Mouse (Mus musculus): ENCODE measurements around the gene Ncan.

Ncan gene

DNA sequence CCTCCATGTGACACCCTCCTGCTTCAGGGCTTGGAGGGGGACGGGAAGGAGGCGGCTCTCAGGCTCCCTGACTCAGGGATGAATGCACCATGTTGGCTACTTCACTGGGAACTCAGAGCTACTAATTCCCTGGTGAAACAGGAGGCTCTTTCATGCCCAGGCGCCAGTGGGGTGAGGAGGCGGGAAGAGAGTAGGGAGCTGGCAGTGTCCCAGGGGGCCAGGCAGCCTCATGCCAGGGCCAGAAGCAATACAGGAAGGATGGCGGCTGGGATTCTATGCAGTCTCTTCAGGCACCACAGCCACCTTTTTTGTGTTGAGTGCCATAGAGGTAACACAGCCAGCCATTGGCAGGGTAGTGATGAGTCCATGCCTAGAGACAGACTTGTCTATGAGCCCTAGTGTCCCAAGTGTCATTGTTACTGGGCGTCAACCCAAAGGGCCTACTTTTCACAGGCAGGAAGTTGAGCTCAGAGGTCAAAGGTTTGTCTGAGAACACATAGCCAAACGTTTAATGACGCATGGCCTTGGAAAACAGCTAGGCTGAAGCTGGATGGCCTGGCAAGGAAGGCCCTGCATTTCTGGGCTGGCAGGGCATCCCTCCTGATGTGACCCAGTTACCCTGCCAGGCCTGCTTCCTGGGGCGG, 8.8 kb upstream of the Ncan start:
- DNase-seq (ENCODE audit: low spot score in 2 of 2), result no peak

- DNase-seq (ENCODE audit: low spot score in 2 of 2), result no peak
These were observed 7.8 kb upstream of the Ncan start for GRCm38 (mm10) chr8:70128435-70128834.

DNA sequence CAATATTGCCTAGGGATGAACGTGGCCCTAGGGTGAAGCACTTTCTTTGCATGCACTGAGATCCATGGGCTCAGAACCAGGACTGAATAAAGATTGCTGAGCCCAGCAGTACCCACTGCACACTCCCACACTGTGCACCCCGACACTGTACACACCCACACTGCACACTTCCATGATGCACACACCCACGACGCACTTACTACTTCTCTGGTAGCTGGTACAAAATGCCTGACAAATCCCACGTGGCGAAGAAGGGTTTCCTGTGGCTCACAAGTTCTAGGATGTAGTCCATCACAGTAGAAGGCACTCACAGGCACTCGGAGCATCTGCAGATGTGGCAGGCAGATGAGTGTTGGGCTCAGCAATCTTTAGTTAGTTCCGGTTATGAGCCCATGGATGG, 4.3 kb upstream of the Ncan start:
- DNase-seq (ENCODE audit: low spot score in 2 of 2), result no peak

- no peak for DNase-seq (ENCODE audit: low spot score in 2 of 2)
These were observed 2.2 kb upstream of the Ncan start for GRCm38 (mm10) chr8:70122863-70123262.

GRCm38 (mm10) chr8:70118726-70119700, 1.7 kb downstream of the Ncan start:
- no peak for DNase-seq (ENCODE audit: low spot score in 2 of 2)

DNA sequence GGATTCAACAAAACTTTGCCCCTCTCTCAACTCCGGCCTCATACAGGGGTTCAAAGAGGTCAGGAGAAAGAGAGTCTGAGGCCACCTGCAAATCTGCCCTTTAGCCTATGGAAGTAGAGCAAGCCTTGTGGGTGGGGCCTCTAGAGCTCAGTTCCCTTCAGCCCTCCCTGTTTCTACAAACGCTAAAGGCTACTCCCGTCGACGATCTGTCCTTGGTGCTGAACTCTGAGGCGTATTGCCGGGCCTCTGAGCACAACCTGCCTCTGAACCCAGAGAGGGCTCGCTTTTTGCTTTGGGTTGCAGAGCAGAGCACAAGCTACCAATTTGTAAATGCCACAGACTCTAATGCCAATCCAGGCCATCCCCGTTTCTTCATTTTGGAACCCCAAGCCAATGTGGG, 3.1 kb downstream of the Ncan start:
- DNase-seq (ENCODE audit: low spot score in 2 of 2), result no peak

DNA sequence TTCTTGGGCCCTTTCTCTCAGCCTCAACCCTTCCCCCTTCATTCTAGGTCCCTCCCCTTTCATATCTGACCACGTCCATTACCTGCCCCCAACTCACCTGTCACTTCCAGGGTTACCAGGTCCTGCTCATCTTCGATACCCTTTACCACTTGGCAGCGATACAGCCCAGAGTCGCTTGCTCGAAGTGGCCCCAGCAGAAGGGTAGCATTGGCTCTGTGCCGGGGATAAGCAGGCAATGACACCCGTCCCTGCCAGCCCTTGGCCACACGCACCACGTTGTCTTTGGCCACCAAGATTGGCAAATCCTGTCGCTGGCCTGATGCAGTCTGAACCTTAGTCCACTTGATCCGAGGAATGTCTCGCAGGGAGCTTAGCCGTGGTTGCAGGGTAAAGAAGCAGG, 5.8 kb downstream of the Ncan start:
- no peak for DNase-seq (ENCODE audit: low spot score in 2 of 2)

- no peak for DNase-seq (ENCODE audit: low spot score in 2 of 2)
These were observed 6.2 kb downstream of the Ncan start for GRCm38 (mm10) chr8:70114488-70114887.

DNA sequence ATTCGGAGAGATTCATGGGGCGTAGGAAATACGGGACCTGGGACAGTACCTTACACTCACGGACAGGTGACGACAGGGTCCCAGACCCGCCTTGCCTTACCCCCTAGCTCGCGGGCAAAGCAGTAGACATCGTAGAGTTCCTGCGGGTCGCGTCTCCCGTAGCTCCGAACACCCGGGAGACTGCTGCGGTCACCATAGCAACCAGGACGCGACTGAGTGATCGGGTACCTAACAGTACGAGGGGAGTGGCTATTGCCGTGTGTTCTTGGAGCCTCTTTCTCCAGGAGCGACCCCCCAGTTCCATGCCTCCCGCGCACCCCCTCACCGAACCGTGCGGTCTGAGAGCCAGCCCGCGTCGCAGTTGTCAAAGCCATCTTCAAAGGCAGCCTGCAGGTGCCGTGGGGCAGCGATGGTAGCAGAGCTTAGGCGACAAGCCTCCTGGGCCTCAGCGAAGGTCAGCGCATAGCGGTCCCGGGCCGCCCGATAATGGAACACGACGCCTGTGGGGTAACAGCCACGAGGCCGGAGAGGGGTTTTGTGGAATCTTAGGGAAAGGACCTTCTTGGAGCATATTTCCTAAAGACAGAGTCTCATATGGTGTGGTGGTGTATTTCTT, 8.2 kb downstream of the Ncan start:
- DNase-seq (ENCODE audit: low spot score in 2 of 2), result no peak

DNA sequence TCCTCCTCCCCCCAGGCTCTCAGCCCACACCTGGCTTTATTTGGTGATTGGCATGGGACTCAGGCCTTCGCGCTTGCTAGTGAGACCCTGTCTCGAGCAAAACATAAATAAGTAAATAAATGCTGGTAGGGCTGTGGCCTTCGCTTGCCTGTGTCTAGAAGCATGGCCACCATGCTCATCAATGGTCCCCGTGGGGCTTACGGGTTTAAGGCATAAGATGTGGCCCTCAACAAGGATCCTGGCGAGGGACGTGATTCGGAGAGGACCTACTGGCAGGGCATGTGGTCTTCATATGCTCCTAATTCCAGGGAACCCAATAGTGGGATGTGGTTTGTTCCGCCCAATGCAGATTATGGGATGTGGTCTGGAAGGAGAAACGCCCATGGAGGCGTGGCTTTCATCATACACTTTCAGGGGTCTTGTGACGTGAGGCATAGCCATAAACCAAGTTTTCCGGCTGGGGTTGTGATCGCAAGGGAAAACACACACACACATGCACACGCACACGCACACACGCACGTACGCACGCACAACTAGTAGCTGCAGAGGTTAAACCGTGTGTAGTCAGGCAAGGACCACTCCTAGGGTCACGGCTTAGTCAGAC, 9.4 kb downstream of the Ncan start:
- DNase-seq (ENCODE audit: low spot score in 2 of 2), result no peak

DNA sequence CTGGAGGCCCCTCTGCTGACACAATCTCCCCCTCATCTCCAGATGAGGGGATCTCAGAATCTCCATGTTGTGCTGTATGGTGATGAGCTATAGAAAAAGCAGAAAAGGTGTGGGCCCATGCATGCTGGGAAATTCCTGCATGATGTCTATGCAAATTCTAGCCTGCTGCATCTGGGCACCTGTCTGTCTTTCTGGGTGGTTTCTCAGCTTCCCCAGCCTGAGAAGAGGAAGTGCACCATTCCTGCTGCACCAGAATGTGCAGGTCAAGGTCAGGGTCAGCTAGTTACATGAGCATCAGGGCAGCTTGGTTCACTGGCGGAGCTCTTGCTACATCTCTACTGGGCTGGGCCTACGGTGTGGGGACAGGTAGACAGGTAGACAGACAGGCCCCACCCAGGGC, 10.2 kb downstream of the Ncan start:
- no peak for DNase-seq (ENCODE audit: low spot score in 2 of 2)

- DNase-seq (ENCODE audit: low spot score in 2 of 2), result no peak
These were observed 15.8 kb downstream of the Ncan start for GRCm38 (mm10) chr8:70104922-70105321.

GRCm38 (mm10) chr8:70104506-70104905, 16.2 kb downstream of the Ncan start:
- no peak for DNase-seq (ENCODE audit: low spot score in 2 of 2)

- DNase-seq (ENCODE audit: low spot score in 2 of 2), result no peak
These were observed 20.4 kb downstream of the Ncan start for GRCm38 (mm10) chr8:70100241-70100640.

- DNase-seq (ENCODE audit: low spot score in 2 of 2), result no peak
These were observed 21.4 kb downstream of the Ncan start for GRCm38 (mm10) chr8:70099276-70099675.

DNA sequence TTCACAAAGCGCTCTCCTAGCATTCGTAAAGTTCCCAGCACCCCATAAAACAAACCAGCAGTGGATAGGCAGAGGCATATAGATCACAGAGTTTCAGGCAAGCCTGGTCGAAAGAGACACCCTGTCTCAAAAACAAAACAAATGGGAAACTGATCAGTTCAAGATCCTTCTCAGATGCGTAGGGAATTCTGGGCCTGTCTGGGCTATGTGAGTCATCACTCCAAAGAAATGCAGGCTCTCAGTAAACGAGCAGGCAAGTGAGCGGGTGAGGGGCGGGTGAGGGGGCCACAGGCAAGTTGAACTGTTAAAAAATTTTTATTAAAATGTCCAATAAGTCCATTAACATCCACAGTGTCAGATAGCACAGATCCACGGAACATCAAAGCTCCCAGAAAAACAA, 27.9 kb downstream of the Ncan start:
- DNase-seq (ENCODE audit: low spot score in 2 of 2), result no peak

- DNase-seq (ENCODE audit: low spot score in 2 of 2), result no peak
These were observed 31.2 kb downstream of the Ncan start for GRCm38 (mm10) chr8:70089296-70089960.

DNA sequence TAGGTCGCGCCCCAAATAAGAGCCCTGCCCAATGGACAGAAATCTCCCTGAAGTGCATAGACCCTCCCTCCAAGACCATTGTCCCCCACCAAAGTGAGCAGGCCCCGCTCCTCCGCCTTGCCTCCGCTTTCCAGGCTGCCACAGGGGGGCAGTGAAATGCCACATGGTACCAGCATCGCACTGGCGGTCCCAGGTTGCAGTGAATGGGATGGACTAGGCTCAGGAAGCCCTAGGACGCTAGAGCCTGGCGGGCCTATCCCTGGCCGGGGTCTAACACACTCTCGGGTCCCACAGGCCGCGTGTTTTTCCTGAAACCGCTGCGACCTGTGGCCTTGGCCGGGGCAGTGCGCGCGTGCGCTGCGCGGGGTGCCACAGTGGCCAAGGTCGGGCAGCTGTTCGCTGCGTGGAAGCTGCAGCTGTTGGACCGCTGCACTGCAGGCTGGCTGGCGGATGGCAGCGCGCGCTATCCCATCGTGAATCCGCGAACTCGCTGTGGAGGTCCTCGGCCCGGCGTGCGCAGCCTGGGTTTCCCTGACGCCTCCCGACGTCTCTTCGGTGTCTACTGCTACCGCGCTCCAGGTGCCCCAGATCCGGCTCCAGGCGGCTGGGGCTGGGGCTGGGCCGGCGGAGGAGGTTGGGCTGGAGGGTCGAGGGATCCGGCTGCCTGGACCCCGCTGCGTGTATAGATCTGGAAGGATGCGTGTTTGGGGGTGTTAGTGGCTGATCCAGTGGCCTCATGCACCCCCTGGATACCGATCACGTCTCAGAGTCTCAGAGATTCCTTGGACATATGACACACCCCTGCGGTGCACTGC, 32.6 kb downstream of the Ncan start:
- no peak for DNase-seq (ENCODE audit: low spot score in 2 of 2)

DNA sequence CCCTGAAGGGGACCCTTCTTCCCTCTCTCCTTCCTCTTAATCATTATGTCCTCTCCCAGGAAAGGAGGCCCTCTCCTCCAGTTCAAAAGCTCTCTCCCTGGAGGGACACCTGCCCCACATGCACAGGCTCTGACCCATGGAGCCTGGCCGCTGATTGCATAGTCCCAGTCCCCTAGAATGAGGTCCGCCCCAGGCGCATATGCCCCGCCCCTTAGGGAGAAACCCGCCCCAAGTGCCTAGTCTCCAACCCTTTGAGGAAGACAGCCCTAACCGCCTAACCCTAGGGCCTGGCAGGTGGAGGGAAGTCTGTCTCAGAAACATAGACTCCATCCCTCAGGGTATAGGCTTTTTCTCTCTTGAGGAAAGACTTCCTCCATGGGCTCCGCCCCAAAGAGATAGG, 33.4 kb downstream of the Ncan start:
- DNase-seq (ENCODE audit: low spot score in 2 of 2), result no peak

- no peak for DNase-seq (ENCODE audit: low spot score in 2 of 2)
These were observed 34.5 kb downstream of the Ncan start for GRCm38 (mm10) chr8:70086151-70086550.
